Mouse (Mus musculus) CH12.LX (cell line): Measurements from ENCODE around the gene Bdh2.

Source experiments
- GABPA ChIP-seq: IDR thresholded peaks from 2 replicates; pipeline ENCODE4 v1.6.1; 2012; ENCODE audit warnings: low read depth, low read length, improper control_type of control experiment, inconsistent platforms; ENCODE audit not compliant: insufficient replicate concordance
- JUND ChIP-seq: conservative IDR thresholded peaks from 2 replicates; pipeline ENCODE4 v1.6.1; 2011; ENCODE audit warnings: low read depth, low read length, improper control_type of control experiment

GRCm38 (mm10) chr3:135269391-135269990 is 11.5 kb upstream of the Bdh2 start:
- TF ChIP-seq JUND: no peak
- no peak for TF ChIP-seq GABPA
